Mouse (Mus musculus) liver, embryonic 14 days (tissue): Measurements from ENCODE around the gene Marveld2. TPM values are rescaled to one million over a fixed set of nuclear protein-coding genes. Genes with fewer than 3 reads are reported as not detected.

Experiments used
- polyA plus RNA-seq: library from polyadenylated mRNA; depleted of rRNA; stranded (reverse); fragments of >200 nt; gene quantifications from 2 replicates; pipeline ENCODE4 v1.2.3, GENCODE M21; 2012; rRNA removed

Gene Marveld2
- polyA plus RNA-seq: 3.6 and 4.5 TPM in 2 replicates

DNA sequence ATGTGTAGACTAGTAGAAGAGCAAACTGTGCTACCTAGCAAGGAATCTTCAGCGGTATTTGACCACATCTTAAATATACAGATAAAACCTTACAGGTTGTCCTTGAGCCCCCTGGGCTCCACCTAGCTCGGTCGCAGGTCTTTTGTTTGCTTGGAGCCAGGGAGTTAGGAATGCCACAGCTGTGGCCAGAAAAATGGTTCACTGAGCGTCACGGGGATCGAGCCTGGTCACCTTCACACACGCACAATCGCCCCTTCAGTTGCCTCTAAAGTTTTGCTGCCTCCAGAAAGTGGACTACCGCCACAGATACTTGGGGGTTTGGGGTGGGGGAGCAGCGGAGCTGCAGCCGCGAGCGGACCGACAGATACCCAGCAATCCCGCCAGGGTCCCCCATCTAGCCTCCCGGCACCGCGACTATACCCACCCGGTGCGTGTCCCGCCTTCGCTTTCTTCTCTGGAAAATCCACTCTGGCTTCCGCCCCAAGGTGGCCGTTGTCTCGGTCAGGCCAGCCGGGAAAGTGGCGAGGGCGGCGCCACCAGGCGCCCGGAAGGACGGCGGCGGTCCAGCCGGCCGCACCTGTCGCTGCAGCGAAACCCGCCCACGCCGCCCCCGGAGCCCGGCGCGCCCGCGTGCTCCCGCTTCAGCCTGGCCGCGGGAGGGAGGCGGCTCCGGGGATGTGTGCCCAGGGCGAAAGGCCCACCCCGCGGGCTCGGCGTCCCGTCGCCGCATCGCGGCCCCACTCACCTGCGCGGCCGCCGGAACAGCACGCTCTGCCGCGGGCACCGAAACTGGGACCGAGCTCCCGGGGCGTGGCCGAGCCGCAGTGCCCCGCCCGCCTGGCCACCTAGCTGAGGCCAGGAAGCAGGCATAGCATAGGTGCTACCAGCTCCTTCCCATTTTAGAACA, at the start of gene Marveld2:
Gene Marveld2 (minus strand): TSS at position 791 of the 907 bp plus-strand sequence.

GRCm38 (mm10) chr13:100651439-100652186, 34.8 kb upstream of the Marveld2 start, which contains the start of gene Taf9:
Gene Taf9, plus strand, starts transcription at chr13:100651579.

DNA sequence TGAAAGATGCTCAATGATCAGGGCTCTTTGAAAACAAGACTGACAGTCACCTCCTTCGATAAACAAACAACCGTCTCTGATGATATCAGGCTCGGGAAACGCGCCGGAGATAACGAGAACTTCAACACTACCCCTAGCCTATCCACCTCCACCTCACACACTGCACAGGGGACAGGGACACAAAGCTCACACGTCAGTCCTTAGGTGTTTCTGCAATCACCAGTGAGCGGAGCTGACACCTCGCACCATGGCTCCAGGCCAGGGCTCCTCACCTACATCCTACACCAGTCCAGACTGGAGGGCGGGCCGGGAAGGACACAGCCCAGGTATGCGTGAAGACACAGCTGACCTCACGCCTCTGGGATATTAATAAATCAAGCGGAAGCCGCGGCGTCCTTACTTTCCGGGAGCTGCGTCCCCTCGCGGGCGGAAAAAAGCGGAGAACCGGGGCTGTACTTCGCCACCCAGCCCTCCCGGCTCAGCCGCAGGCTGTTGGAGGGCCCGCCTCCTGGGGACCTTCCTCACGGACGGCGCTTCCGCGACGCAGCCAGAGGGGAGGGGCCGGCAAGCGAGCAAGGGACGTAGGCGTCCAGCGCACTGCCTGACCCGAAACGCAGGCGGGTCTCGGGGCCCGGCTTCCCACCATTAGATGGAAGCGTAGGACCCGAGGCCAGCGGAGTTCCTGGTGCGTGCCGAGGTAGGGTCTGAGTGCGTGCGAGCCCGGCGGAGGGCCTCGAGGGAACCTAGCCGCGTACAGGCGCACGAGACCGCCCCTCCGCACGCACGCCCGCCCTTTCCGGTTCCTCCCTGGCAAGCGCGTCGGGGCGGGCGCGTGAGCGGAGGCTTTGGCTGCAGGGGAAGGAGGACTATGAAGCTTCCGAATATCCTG, 34.0 kb upstream of the Marveld2 start, which contains the start of the genes Ak6 and Rad17:
Gene Ak6 (plus strand): TSS at position 430 of the 889 bp plus-strand sequence.
Gene Rad17 (minus strand): TSS at position 502 of the 889 bp plus-strand sequence.

GRCm38 (mm10) chr13:100552369-100553041, 64.3 kb downstream of the Marveld2 start, which contains the start of gene Ocln:
Gene Ocln, minus strand, starts transcription at chr13:100552718.

Other genes starting within 250 kb of the Marveld2 start
- 0.01 TPM in 1 of 2 replicates, not detected in the other for gene Naip1, start 164.1 kb downstream of the Marveld2 start, polyA plus RNA-seq
- 28.1 and 30.8 TPM in 2 replicates for gene Gtf2h2, start 124.4 kb downstream of the Marveld2 start, polyA plus RNA-seq
- 3.0 and 3.3 TPM in 2 replicates for gene Ocln, start 64.3 kb downstream of the Marveld2 start, polyA plus RNA-seq
- 121 and 132 TPM in 2 replicates for gene Ak6, start 34.0 kb upstream of the Marveld2 start, polyA plus RNA-seq
- gene Rad17, start 34.1 kb upstream of the Marveld2 start, polyA plus RNA-seq: 8.9 and 10.1 TPM in 2 replicates
- 9.7 and 10.4 TPM in 2 replicates for gene Taf9, start 34.6 kb upstream of the Marveld2 start, polyA plus RNA-seq
- gene Ccdc125, start 52.7 kb upstream of the Marveld2 start, polyA plus RNA-seq: 4.3 TPM in 2 replicates
- 16.5 and 19.9 TPM in 2 replicates for gene Cdk7, start 114.0 kb upstream of the Marveld2 start, polyA plus RNA-seq
- gene Mrps36, start 127.7 kb upstream of the Marveld2 start, polyA plus RNA-seq: 54.7 and 58.2 TPM in 2 replicates
- gene Cenph, start 158.9 kb upstream of the Marveld2 start, polyA plus RNA-seq: 26.5 and 31.2 TPM in 2 replicates
- gene Ccnb1, start 169.6 kb upstream of the Marveld2 start, polyA plus RNA-seq: 124 and 147 TPM in 2 replicates
- 20.1 and 24.1 TPM in 2 replicates for gene Slc30a5, start 216.5 kb upstream of the Marveld2 start, polyA plus RNA-seq